Mouse (Mus musculus) olfactory bulb, adult 2 months (tissue): ENCODE measurements around the gene Fam19a2.

Source experiments
- CTCF ChIP-seq: fragments of 200-500 bp; IDR thresholded peaks from 2 replicates; pipeline ENCODE4 v1.5.1; 2012; ENCODE audit warnings: low read depth, mild to moderate bottlenecking, low read length, moderate library complexity; ENCODE audit not compliant: insufficient read depth
- POLR2A ChIP-seq: fragments of 200-500 bp; IDR thresholded peaks from 2 replicates; pipeline ENCODE4 v1.6.1; 2012; ENCODE audit warnings: mild to moderate bottlenecking, low read depth, low read length, moderate library complexity; ENCODE audit not compliant: insufficient read depth

GRCm38 (mm10) chr10:123341280-123341679 lies 77.5 kb downstream of the Fam19a2 start:
- no peak for TF ChIP-seq POLR2A
- TF ChIP-seq CTCF, result no peak
